Mouse (Mus musculus) forebrain, embryonic 12.5 days (tissue): ENCODE measurements at regions not wholly inside any gene's neighbourhood (a gene's known extent, or its start where the extent isn't known, plus 50 kb on each side); places are given as distances from the start of the nearest gene placed in this dataset.

ENCODE experiments used
- ATAC-seq: fragments of 200-750 bp; cut with Nextera tagmentation; 2 replicates; pipeline ENCODE4 v1.8.0; 2017; ENCODE audit warnings: moderate TSS enrichment; ENCODE audit not compliant: low FRiP score
- H3K27ac ChIP-seq: fragments of 300-500 bp; sonication (generic); 2 replicates; pipeline ENCODE4 v1.5.1; 2016; ENCODE audit warnings: mild to moderate bottlenecking
- H3K27me3 ChIP-seq: fragments of 300-500 bp; sonication (generic); 2 replicates; pipeline ENCODE4 v1.6.1; 2016; ENCODE audit warnings: mild to moderate bottlenecking
- H3K36me3 ChIP-seq: fragments of 300-500 bp; sonication (generic); replicated peaks from 2 replicates; pipeline ENCODE4 v1.6.1; 2016; ENCODE audit warnings: mild to moderate bottlenecking
- H3K4me1 ChIP-seq: fragments of 300-500 bp; sonication (generic); 2 replicates; pipeline ENCODE4 v1.6.1; 2016
- H3K4me2 ChIP-seq: fragments of 300-500 bp; sonication (generic); 2 replicates; pipeline ENCODE4 v1.6.1; 2016; ENCODE audit warnings: mild to moderate bottlenecking, moderate library complexity
- H3K4me3 ChIP-seq: fragments of 300-500 bp; sonication (generic); replicated peaks from 2 replicates; pipeline ENCODE4 v1.5.1; 2016; ENCODE audit warnings: mild to moderate bottlenecking
- H3K9ac ChIP-seq: fragments of 300-500 bp; sonication (generic); 2 replicates; pipeline ENCODE4 v1.6.1; 2016; ENCODE audit warnings: mild to moderate bottlenecking
- H3K9me3 ChIP-seq: fragments of 300-500 bp; sonication (generic); 2 replicates; pipeline ENCODE4 v1.6.1; 2016
- WGBS: fragments of 180-500 bp; shearing (Covaris S2); methylation state at CpG from one replicate; pipeline ENCODE4 v1.1.7; 2016; 5-methylcytosine and 5-hydroxymethylcytosine counted together

DNA sequence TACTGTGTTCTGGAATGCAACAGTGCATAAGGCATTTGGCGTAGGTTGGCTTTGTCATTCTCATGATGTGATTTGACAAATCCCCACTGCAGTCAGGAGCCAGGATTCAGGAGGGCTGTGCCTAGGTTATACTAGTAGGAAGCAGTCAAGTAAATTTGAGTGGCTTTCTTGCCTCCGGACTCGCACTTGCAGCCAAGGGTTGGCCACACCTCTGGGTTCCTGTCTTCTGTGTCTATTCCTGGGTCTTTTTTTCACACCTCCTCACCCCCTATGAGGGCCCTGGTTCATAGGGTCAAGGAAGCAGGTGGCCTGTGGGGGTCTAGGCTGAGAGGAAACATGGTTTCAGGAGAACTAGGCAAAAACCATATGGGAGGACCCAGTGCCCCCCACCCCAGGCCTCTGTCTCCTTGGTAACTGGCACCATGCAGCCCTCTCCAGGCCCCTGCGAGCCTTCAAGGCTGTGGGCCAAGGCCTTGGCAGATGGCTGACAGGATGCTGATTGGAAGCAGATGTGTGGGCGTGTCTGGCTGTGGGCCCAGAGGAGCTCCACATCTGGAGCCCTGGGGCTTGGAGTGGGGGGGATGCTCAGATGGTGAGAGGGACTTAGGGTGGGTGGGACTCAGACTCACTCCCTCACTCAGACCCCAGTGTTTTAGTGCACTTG lies 195.7 kb downstream of the Rgs3 start:
- ATAC-seq: 0 out of 2 replicates have a peak, but pooled peaks have one; percentile 51
- peaks cover 6% of the 10 kb centered on the region for H3K4me1 ChIP-seq
- H3K27ac ChIP-seq: 0 out of 2 replicates have a peak overlapping the region, but pooled peaks have one; percentile 15
- no peaks in the 10 kb centered on the region for H3K36me3 ChIP-seq
- WGBS: 76% methylated on average over 5 of the region's 5 CpGs
- H3K9ac ChIP-seq: no peak overlapping the region
- H3K4me3 ChIP-seq: no peak overlapping the region
- H3K4me2 ChIP-seq: no peak overlapping the region
- H3K9me3 ChIP-seq: no peaks in the 10 kb centered on the region
- H3K27me3 ChIP-seq: no peaks in the 10 kb centered on the region

DNA sequence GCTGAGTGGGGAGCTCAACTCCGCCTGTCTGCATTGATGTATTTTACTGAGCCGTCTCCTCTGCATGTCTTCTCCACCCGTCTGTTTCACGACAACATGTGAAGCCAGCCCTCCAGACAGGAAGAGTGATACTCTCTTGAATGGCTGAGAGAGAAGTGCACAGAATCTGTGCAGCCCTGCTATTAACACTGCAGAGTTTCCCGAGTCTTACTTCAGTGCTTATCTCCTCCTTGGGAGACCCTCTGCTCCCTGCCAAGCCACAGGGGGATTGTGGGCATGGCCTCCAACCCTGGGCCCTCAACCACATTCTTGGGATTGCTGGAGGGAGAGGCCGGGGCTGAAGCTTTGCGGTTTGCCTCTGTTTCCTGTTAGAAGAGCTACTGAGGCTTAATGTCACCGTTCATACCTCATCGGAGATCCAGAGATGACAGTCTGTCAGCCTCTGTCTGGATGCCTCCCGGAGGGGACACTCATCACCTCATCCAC lies 197.1 kb downstream of the Rgs3 start:
- WGBS: 77% methylated on average over 10 of the region's 10 CpGs
- H3K4me2 ChIP-seq: no peak overlapping the region
- no peak overlapping the region for H3K27ac ChIP-seq
- no peaks in the 10 kb centered on the region for H3K36me3 ChIP-seq
- no peaks in the 10 kb centered on the region for H3K27me3 ChIP-seq
- no peak for ATAC-seq
- peaks cover 14% of the 10 kb centered on the region for H3K4me1 ChIP-seq
- H3K4me3 ChIP-seq: no peak overlapping the region
- H3K9ac ChIP-seq: no peak overlapping the region
- H3K9me3 ChIP-seq: no peaks in the 10 kb centered on the region

DNA sequence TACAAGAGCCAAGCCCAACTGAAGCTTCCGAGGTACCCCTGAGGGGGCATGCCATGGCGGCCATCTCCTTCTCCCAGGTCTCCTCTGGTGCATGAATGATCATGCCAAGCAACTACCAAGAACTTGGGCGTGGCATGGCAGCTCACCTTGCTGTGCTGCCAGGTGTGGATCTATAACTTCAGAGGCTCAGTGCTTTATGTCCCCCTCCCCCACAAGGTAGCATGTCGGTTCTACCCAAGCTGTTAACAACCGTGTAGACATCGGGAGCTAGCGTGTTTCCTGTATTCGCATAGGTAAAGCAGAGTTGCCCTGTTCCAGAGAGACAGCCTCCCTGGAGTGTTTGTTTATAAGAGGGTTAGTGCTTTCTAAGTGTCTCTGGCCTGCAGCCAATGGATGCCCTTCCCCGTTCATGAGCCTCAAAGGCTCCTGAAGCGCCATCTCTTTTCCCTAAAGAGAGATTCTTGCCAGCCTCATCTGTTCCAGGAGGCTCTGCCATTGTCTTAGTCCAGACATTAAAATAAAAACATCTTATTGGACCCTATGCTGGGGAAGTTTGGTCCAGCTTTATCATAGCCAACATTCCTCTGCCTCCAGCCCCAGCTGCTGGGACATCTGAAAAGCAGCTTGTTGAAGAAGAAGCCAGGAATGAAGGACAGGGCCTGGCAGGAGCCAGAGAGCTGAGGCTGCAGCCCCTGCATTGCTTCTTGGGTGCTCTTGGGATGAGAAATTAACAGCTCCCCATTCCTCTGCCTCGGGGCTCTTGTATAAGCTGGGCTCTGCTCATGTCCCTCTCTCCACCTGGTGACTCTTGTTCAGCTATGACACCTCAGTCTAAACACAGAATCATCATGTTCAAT lies 201.3 kb downstream of the Rgs3 start:
- Histone ChIP-seq H3K9me3 (no peaks in the 10 kb centered on the region), H3K36me3 (no peaks in the 10 kb centered on the region), H3K9ac (no peak overlapping the region), H3K27me3 (no peaks in the 10 kb centered on the region), H3K4me2 (no peak overlapping the region), H3K4me3 (no peak overlapping the region), H3K27ac (0 out of 2 replicates have a peak overlapping the region, but pooled peaks have one; percentile 8), H3K4me1 (peaks cover 11% of the 10 kb centered on the region; the same call in 1 of the 2 replicates)
- WGBS: 76% methylated on average over 11 of the region's 11 CpGs
- ATAC-seq: no peak

DNA sequence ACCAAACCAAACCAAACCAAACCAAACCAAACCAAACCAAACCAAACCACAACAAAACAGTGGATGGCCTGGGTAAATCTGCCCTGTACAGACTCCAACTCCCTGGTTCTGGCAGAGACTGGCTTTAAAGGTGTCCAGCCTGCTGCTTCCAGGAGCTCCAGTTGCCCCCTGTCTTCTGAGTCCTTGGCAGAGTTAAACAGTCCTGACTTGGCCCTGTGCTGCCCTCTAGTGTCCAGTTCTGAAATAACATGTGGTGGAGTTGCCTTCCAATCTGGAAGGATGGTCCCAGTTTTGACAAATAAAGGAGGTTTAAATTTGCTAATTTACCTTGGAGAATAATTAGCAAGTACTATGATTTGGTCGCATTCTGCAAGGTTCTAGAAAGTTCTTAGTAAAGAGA lies 202.0 kb downstream of the Rgs3 start:
- H3K36me3 ChIP-seq: no peaks in the 10 kb centered on the region
- no peaks in the 10 kb centered on the region for H3K27me3 ChIP-seq
- no peak overlapping the region for H3K9ac ChIP-seq
- H3K27ac ChIP-seq: no peak overlapping the region
- ATAC-seq: peak; percentile 64
- H3K4me3 ChIP-seq: no peak overlapping the region
- 2% methylated on average over 1 of the region's 1 CpGs for WGBS
- H3K4me1 ChIP-seq: peaks cover 10% of the 10 kb centered on the region; the same call in 1 of the 2 replicates
- no peak overlapping the region for H3K4me2 ChIP-seq
- no peaks in the 10 kb centered on the region for H3K9me3 ChIP-seq

DNA sequence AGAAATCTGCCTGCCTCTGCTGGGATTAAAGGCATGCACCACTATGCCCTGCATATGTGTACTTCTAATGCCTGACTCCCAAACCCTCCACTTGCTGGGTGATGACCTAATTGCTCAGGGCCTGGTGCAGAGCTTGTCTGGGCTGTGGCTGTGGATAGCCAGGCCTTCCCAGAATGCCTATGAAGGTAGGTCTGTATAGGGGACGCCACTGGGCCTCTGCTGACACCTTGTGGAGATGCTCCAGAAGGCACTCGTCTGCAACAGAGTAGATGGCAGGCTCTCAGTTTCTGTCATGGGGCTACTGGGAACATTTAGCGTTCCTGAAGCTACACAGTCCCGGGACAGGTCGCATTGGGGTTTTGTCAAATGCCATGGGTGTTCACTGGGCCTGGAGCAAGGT lies 201.4 kb upstream of the Zfp618 start:
- 19% methylated on average over 5 of the region's 5 CpGs for WGBS
- H3K9me3 ChIP-seq: no peaks in the 10 kb centered on the region
- ATAC-seq: peak; percentile 86
- peaks cover 10% of the 10 kb centered on the region; the same call in 1 of the 2 replicates for H3K4me1 ChIP-seq
- H3K4me3 ChIP-seq: no peak overlapping the region
- no peaks in the 10 kb centered on the region for H3K36me3 ChIP-seq
- H3K4me2 ChIP-seq: no peak overlapping the region
- no peak overlapping the region for H3K9ac ChIP-seq
- H3K27me3 ChIP-seq: no peaks in the 10 kb centered on the region
- no peak overlapping the region for H3K27ac ChIP-seq

DNA sequence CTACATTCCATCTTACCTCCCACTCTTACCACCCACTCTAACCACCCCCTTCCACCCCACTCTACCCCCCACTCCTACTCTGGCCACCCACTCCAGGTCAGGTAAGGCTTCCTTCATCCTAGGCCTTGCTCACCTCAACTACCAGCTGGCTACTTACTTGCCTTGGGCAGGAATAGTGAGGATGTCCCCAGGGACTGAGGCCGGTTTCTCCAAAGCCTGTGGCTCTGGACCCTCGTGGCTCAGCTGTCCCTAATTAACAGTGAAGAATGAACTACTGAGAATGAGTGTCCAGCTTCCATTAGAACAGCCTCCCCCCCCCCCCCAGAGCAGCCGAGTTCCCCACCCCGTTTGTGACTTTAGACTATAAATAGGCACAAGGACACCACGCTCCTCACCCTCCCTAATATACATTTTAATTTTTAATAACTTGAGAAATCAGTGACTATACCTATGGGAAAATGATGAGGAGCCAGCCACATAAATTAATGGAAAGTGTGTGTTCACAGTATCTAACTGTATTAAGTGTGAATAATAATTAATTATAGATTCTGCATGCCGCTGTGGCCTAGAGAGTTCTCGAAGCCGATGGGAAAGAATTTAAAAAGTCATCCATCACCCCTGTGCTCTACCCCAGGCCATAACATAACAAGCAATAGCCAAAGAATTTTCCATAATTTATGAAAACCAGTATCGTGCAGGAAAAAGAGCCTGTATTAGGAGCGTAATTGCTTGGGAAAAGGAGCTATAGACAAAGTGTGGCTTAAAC lies 195.7 kb upstream of the Zfp618 start:
- Histone ChIP-seq H3K27me3 (no peaks in the 10 kb centered on the region), H3K27ac (no peak overlapping the region), H3K36me3 (no peaks in the 10 kb centered on the region), H3K9me3 (no peaks in the 10 kb centered on the region), H3K4me3 (no peak overlapping the region), H3K9ac (no peak overlapping the region), H3K4me2 (no peak overlapping the region), H3K4me1 (peaks cover 2% of the 10 kb centered on the region; the same call in 1 of the 2 replicates)
- ATAC-seq: no peak
- WGBS: 79% methylated on average over 10 of the region's 10 CpGs

DNA sequence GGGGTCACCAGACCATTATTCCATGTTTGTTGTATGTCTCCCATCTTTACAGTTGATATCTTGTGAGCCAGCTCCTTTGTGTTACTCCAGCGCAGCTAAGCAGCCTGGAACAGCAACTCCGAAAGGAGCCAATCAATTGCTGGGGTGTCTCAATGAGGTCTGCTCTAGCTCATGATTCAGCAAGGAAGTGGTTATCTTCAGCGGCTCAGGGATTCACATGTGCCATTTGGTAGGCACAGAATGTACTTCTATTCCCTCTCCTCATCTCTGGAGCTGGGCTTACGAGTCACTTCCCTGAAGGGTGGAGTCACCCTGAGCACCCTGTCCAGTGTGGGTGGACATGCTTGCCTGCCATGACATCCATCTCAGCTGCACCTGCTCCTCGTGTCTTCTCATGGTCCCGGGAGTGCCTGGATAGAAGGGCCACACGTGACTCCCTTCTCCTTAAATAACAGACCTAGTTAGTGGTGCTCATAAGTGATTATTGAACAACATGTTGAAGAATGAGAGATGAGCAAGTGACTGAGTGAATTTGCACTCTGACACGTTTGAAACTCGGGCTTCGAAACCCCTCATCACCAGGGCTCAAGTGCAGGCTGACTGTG lies 190.3 kb upstream of the Zfp618 start:
- no peak overlapping the region for H3K9ac ChIP-seq
- H3K4me2 ChIP-seq: no peak overlapping the region
- no peaks in the 10 kb centered on the region for H3K4me1 ChIP-seq
- WGBS: 86% methylated on average over 10 of the region's 10 CpGs
- no peaks in the 10 kb centered on the region for H3K27me3 ChIP-seq
- no peak for ATAC-seq
- no peaks in the 10 kb centered on the region for H3K9me3 ChIP-seq
- no peak overlapping the region for H3K4me3 ChIP-seq
- H3K27ac ChIP-seq: no peak overlapping the region
- no peaks in the 10 kb centered on the region for H3K36me3 ChIP-seq

DNA sequence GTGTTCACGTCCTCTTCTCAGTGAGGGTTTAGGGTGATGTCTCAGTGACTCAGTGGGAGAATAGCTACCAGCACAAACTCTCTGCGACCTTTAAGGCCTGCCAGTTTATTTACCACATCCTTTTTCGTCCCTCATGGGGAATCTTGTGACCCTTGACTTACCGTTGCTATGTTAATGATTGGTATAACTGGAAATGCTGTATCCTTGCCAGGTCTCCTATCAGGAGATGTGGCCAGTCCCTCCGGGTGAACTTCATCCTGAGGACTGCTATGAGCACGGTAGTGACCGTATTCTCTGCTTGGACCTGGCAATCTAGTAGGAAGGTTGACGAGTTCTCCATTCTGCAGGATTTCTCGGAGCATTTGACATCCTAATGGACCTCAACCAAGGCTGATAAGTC lies 188.5 kb upstream of the Zfp618 start:
- no peaks in the 10 kb centered on the region for H3K36me3 ChIP-seq
- H3K9ac ChIP-seq: no peak overlapping the region
- H3K4me3 ChIP-seq: no peak overlapping the region
- H3K4me1 ChIP-seq: peaks cover 5% of the 10 kb centered on the region
- ATAC-seq: no peak
- H3K4me2 ChIP-seq: no peak overlapping the region
- WGBS: 93% methylated on average over 9 of the region's 9 CpGs
- peaks cover 4% of the 10 kb centered on the region for H3K27me3 ChIP-seq
- no peak overlapping the region for H3K27ac ChIP-seq
- no peaks in the 10 kb centered on the region for H3K9me3 ChIP-seq

DNA sequence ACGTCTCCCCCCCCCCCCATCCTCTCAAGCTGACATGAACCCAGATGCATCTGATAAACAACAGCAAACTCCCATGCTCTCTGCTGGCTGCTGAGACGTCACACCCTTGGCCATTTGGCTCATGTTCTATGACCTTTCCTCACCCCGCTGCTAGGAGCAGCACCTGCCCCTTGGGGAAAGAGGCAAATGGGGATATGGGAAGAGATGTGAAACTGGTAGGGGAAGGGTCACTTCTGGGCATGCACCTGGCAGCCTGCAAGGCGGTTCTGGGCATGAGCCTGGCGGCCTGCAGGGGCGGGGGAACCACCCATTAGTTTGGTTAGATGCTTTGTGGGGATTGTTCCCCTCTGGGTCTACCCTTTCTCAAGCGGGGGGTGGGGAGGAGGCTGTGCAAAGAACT lies 187.9 kb upstream of the Zfp618 start:
- no peaks in the 10 kb centered on the region for H3K9me3 ChIP-seq
- 85% methylated on average over 7 of the region's 7 CpGs for WGBS
- no peak overlapping the region for H3K4me2 ChIP-seq
- peaks cover 5% of the 10 kb centered on the region for H3K4me1 ChIP-seq
- H3K9ac ChIP-seq: no peak overlapping the region
- H3K27ac ChIP-seq: no peak overlapping the region
- no peak overlapping the region for H3K4me3 ChIP-seq
- ATAC-seq: no peak
- H3K36me3 ChIP-seq: no peaks in the 10 kb centered on the region
- H3K27me3 ChIP-seq: peaks cover 8% of the 10 kb centered on the region

DNA sequence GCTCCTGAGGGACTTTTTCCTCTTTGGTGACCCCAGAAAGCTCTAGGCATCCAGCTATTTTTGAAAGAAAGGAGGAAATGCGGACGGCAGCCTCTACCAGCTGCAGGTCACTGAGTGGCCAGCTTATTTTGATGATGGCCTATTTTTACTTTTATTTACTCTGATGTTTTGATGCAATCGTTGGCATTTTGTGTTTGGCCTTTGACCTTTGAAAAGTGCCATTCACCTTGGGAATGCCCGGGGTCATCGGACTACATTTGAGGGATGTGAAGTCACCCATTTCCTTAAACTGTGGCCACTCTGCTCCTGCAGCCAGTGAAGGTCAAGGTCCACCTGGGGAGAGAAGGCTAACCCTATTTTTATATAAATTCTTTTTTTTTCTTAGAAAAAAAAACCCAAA lies 186.8 kb upstream of the Zfp618 start:
- Histone ChIP-seq H3K36me3 (no peaks in the 10 kb centered on the region), H3K9me3 (no peaks in the 10 kb centered on the region), H3K9ac (no peak overlapping the region), H3K27me3 (peaks cover 12% of the 10 kb centered on the region), H3K4me3 (no peak overlapping the region), H3K4me2 (no peak overlapping the region), H3K4me1 (peaks cover 5% of the 10 kb centered on the region), H3K27ac (no peak overlapping the region)
- WGBS: 90% methylated on average over 5 of the region's 5 CpGs
- ATAC-seq: no peak

DNA sequence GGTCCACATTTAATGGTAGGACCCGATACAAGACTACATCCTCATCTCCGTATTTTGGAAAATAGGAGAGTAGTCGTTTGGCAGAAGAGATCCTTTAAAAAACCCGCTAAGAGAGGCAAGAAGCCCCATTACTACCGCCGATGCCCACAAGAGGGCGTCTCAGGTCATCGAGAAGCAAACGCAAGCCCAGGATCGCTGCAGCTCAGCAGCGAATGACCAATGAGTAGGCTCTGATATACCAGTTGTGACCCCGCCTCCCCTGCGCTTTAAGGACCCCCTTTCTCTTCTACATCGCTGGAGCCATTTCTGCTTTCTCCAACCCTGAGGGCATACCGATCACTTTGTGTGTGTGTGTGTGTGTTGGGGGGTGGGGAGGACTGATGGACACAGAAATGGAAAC lies 185.0 kb upstream of the Zfp618 start:
- peaks cover 5% of the 10 kb centered on the region for H3K4me1 ChIP-seq
- 1% methylated on average over 15 of the region's 15 CpGs for WGBS
- no peaks in the 10 kb centered on the region for H3K9me3 ChIP-seq
- H3K4me3 ChIP-seq: peak overlapping the region; percentile 40
- H3K36me3 ChIP-seq: no peaks in the 10 kb centered on the region
- peak overlapping the region; percentile 39; the same call in 1 of the 2 replicates for H3K9ac ChIP-seq
- H3K27me3 ChIP-seq: peaks cover 12% of the 10 kb centered on the region
- H3K27ac ChIP-seq: no peak overlapping the region
- peak overlapping the region; percentile 70 for H3K4me2 ChIP-seq
- peak; percentile 93 for ATAC-seq

DNA sequence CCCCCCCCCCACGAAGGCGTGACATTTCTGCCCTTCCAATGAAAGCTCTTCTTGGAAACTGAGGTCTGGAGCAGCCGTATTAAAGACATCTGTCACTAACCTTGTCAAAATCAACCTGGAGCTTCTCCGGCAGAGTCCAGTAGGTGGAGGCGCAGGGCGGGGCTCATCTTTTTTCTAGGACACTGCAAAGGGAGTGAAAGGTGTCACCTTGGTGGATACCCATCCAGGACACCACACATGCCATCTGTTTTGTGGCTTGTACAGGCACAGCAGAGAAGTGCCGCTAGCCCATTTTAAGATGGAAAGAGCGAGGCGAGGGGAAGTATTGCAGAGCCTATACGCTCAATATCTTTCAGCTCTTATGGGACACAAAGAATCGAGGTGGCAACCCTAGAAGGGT lies 184.5 kb upstream of the Zfp618 start:
- Histone ChIP-seq H3K4me3 (peak overlapping the region; percentile 40), H3K9ac (peak overlapping the region; percentile 39; the same call in 1 of the 2 replicates), H3K4me2 (peak overlapping the region; percentile 70), H3K4me1 (peaks cover 5% of the 10 kb centered on the region), H3K36me3 (no peaks in the 10 kb centered on the region), H3K27me3 (peaks cover 12% of the 10 kb centered on the region), H3K9me3 (no peaks in the 10 kb centered on the region), H3K27ac (no peak overlapping the region)
- ATAC-seq: peak; percentile 49
- WGBS: 47% methylated on average over 11 of the region's 11 CpGs
